Mouse (Mus musculus) MEL (cell line): Measurements from ENCODE around the gene Fxr2.

Experiments used
- CHD1 ChIP-seq: IDR thresholded peaks from 2 replicates; pipeline ENCODE4 v1.6.1; 2012; ENCODE audit warnings: low read depth, mild to moderate bottlenecking, inconsistent platforms, low read length, improper control_type of control experiment
- CTCF ChIP-seq, 3 experiments: IDR thresholded peaks in 2 of 3; conservative IDR thresholded peaks in 1 of 3; 2 replicates each; pipeline ENCODE4 v1.5.1; 2011 to 2012; ENCODE audit warnings: low read length in 3 of 3, low read depth in 2 of 3, mild to moderate bottlenecking in 2 of 3, improper control_type of control experiment in 1 of 3, inconsistent platforms in 1 of 3, mixed read lengths in 1 of 3, moderate library complexity in 1 of 3; ENCODE audit not compliant: control insufficient read depth in 1 of 3, insufficient read depth in 1 of 3, poor library complexity in 1 of 3, severe bottlenecking in 1 of 3
- EP300 ChIP-seq, 2 experiments: IDR thresholded peaks; 2 replicates each; pipeline ENCODE4 v1.6.1; 2011; ENCODE audit warnings: improper control_type of control experiment in 2 of 2, low read length in 2 of 2, low read depth in 1 of 2, mild to moderate bottlenecking in 1 of 2
- HCFC1 ChIP-seq: IDR thresholded peaks from 2 replicates; pipeline ENCODE4 v1.6.1; 2012; ENCODE audit warnings: low read depth, mild to moderate bottlenecking, inconsistent platforms, low read length, improper control_type of control experiment, moderate library complexity
- MAX ChIP-seq: IDR thresholded peaks from 2 replicates; pipeline ENCODE4 v1.6.1; 2011; ENCODE audit warnings: low read length, improper control_type of control experiment
- MAZ ChIP-seq: IDR thresholded peaks from 2 replicates; pipeline ENCODE4 v1.6.1; 2012; ENCODE audit warnings: low read depth, mild to moderate bottlenecking, inconsistent platforms, low read length, improper control_type of control experiment
- MYC ChIP-seq: IDR thresholded peaks from 2 replicates; pipeline ENCODE4 v1.6.1; 2011; ENCODE audit warnings: low read depth, mild to moderate bottlenecking, low read length, improper control_type of control experiment, moderate library complexity
- POLR2A ChIP-seq, 2 experiments: IDR thresholded peaks; 2 replicates each; pipeline ENCODE4 v1.6.1; 2011 to 2012; ENCODE audit warnings: low read length in 2 of 2, mild to moderate bottlenecking in 2 of 2, control low read depth in 1 of 2, improper control_type of control experiment in 1 of 2, low read depth in 1 of 2, moderate library complexity in 1 of 2; ENCODE audit not compliant: control insufficient read depth in 1 of 2, insufficient read depth in 1 of 2, poor library complexity in 1 of 2
- RCOR1 ChIP-seq: IDR thresholded peaks from 2 replicates; pipeline ENCODE4 v1.6.1; 2012; ENCODE audit warnings: low read depth, mild to moderate bottlenecking, inconsistent platforms, low read length, improper control_type of control experiment
- SMC3 ChIP-seq: IDR thresholded peaks from 2 replicates; pipeline ENCODE4 v1.6.1; 2011; ENCODE audit warnings: low read depth, low read length, improper control_type of control experiment
- TBP ChIP-seq: IDR thresholded peaks from 2 replicates; pipeline ENCODE4 v1.8.0; 2011; ENCODE audit warnings: low read depth, low read length, improper control_type of control experiment
- TCF12 ChIP-seq: IDR thresholded peaks from 2 replicates; pipeline ENCODE4 v1.6.1; 2014; ENCODE audit warnings: low read depth, mild to moderate bottlenecking, inconsistent platforms, low read length, improper control_type of control experiment, moderate library complexity
- USF2 ChIP-seq, 2 experiments: IDR thresholded peaks; 2 replicates each; pipeline ENCODE4 v1.6.1; 2011 to 2012; ENCODE audit warnings: improper control_type of control experiment in 2 of 2, low read length in 2 of 2, borderline replicate concordance in 1 of 2, inconsistent platforms in 1 of 2, low read depth in 1 of 2, mild to moderate bottlenecking in 1 of 2; ENCODE audit not compliant: insufficient read depth in 1 of 2
- ZNF384 ChIP-seq: IDR thresholded peaks from 2 replicates; pipeline ENCODE4 v1.6.1; 2012; ENCODE audit warnings: low read depth, mild to moderate bottlenecking, inconsistent platforms, low read length, improper control_type of control experiment

DNA sequence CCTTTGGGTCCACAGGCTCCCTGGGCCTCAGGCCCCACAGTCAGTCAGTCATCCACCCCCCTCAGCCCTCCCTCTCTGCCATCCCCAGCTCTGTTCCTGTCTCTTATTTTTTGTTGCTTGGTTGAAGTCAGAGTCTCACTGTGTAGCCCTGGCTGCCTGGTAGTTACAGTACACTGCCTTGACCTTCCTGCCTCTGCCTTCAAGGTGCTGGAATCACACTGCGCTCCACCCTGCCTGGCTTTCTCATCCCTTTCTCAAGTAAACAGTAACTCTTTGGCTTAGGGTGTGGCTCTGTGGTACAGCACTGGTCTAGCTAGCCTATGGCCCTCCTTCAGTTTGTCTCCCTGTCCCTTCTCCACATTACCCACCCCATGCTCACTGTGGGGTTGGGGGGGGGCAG, 57.1 kb downstream of the Fxr2 start:
- TF ChIP-seq CHD1 (no peak), MAZ (no peak), POLR2A (IDR thresholded peaks at IDR 0.05; ENCODE audit: control insufficient read depth in 1 of 2, insufficient read depth in 1 of 2, low read depth in 1 of 2, low read length in 2 of 2, poor library complexity in 1 of 2) (no peak), EP300 (IDR thresholded peaks at IDR 0.05; ENCODE audit: low read depth in 1 of 2, low read length in 2 of 2) (no peak), ZNF384 (no peak), TBP (no peak), TCF12 (no peak), MYC (no peak), CTCF (IDR thresholded peaks at IDR 0.05 in 2 of 3, conservative IDR thresholded peaks at IDR 0.05 in 1 of 3; ENCODE audit: control insufficient read depth in 1 of 3, insufficient read depth in 1 of 3, low read depth in 2 of 3, low read length in 3 of 3, poor library complexity in 1 of 3, severe bottlenecking in 1 of 3) (no peak), USF2 (IDR thresholded peaks at IDR 0.05; ENCODE audit: borderline replicate concordance in 1 of 2, insufficient read depth in 1 of 2, low read depth in 1 of 2, low read length in 2 of 2) (no peak), RCOR1 (no peak), SMC3 (no peak), MAX (no peak), HCFC1 (no peak)
